ENCODE assay signal across 8 mouse cellular contexts in genomic region chr4:141387093-141387784, GRCm38 (mm10). TPM values are rescaled to one million over a fixed set of nuclear protein-coding genes. Genes with fewer than 3 reads are reported as not detected.
DNase-seq lines count a peak whose midpoint lies in the region; ATAC-seq and TF ChIP-seq lines count a peak whose summit lies in the region.

No protein-coding gene starts in this region.

- no peak overlapping the region for H3K9ac ChIP-seq in heart, embryonic 11.5 days (ENCODE audit: low read depth, low read length)

- H3K27me3 ChIP-seq in heart, embryonic 11.5 days (ENCODE audit: control insufficient read depth, insufficient read depth, low read length) = peaks cover 28% of the 10 kb centered on the region
- peaks cover 31% of the 10 kb centered on the region for H3K27me3 ChIP-seq in midbrain, embryonic 10.5 days (ENCODE audit: low read depth, poor library complexity, severe bottlenecking)
- H3K27me3 ChIP-seq in small intestine, adult 2 months (ENCODE audit: control insufficient read depth, insufficient read depth, low read length) = peaks cover 20% of the 10 kb centered on the region

- TF ChIP-seq POLR2A in small intestine, adult 2 months (IDR thresholded peaks at IDR 0.05; ENCODE audit: low read depth, low read length) = no peak

- no peaks in the 10 kb centered on the region for H3K36me3 ChIP-seq in heart, embryonic 11.5 days (ENCODE audit: control insufficient read depth, insufficient read depth, low read length)
- H3K36me3 ChIP-seq in midbrain, embryonic 10.5 days = no peaks in the 10 kb centered on the region
- H3K36me3 ChIP-seq in small intestine, adult 2 months (ENCODE audit: control insufficient read depth, insufficient read depth, low read length) = no peaks in the 10 kb centered on the region

- no peak overlapping the region for H3K4me2 ChIP-seq in heart, embryonic 11.5 days

- WGBS in heart, embryonic 11.5 days (ENCODE audit: insufficient replicate concordance) = 17% methylated on average over 5 of the region's 5 CpGs
- 19% methylated on average over 5 of the region's 5 CpGs for WGBS in midbrain, embryonic 10.5 days
- 3% methylated on average over 5 of the region's 5 CpGs for WGBS in small intestine, adult 2 months

- DNase-seq in heart, adult 18-20 months = peak; percentile 53 to 91
- DNase-seq in adrenal gland, adult 18-20 months (ENCODE audit: low spot score in 2 of 2) = peak; percentile 66 to 78
- DNase-seq in embryo, embryonic 11.5 days (ENCODE audit: low read depth, low spot score) = peak; percentile 63
- peak; percentile 72 to 86 for DNase-seq in heart, postnatal 14 days
- peak; percentile 34 to 57 for DNase-seq in layer of hippocampus, postnatal 36 days
- peak; percentile 78 for DNase-seq in midbrain, embryonic 10.5 days (ENCODE audit: low spot score)

- ATAC-seq in heart, embryonic 11.5 days (replicated peaks; ENCODE audit: insufficient number of reproducible peaks, low FRiP score, low TSS enrichment) = no peak

- TF ChIP-seq CTCF in small intestine, adult 2 months (IDR thresholded peaks at IDR 0.05; ENCODE audit: extremely low read depth, insufficient read length, insufficient replicate concordance, low read depth, low read length) = peak; percentile 72; the same call in 1 of the 2 replicates

- no peaks in the 10 kb centered on the region for H3K9me3 ChIP-seq in heart, embryonic 11.5 days (replicated peaks; ENCODE audit: control insufficient read depth, low read length)
- H3K9me3 ChIP-seq in midbrain, embryonic 10.5 days (replicated peaks) = no peaks in the 10 kb centered on the region

- intact Hi-C loops in heart, postnatal 14 days (cut with DNase I) = loop anchor here (5.0 kb wide), 1 partner anchor 185 kb away; no protein-coding TSS in a partner anchor

- H3K4me1 ChIP-seq in heart, embryonic 11.5 days (ENCODE audit: control insufficient read depth, insufficient read depth, low read length) = peaks cover 9% of the 10 kb centered on the region
- peaks cover 30% of the 10 kb centered on the region for H3K4me1 ChIP-seq in midbrain, embryonic 10.5 days
- H3K4me1 ChIP-seq in small intestine, adult 2 months (ENCODE audit: control insufficient read depth, insufficient read depth, insufficient read length, low read length) = peaks cover 2% of the 10 kb centered on the region

- no peak overlapping the region for H3K4me3 ChIP-seq in heart, embryonic 11.5 days (ENCODE audit: low read depth, low read length)
- H3K4me3 ChIP-seq in midbrain, embryonic 10.5 days = no peak overlapping the region
- no peak overlapping the region for H3K4me3 ChIP-seq in small intestine, adult 2 months (ENCODE audit: low read depth, low read length)

- no peak overlapping the region for H3K27ac ChIP-seq in heart, embryonic 11.5 days (ENCODE audit: low read depth, low read length)
- H3K27ac ChIP-seq in midbrain, embryonic 10.5 days (replicated peaks) = peak overlapping the region; percentile 61; the same call in 1 of the 2 replicates
- H3K27ac ChIP-seq in small intestine, adult 2 months (ENCODE audit: insufficient read depth, low read depth, low read length) = no peak overlapping the region

RNA-seq across cellular contexts. Expression of gene Clcnka, which starts 11.3 kb away (rescaled TPM):
- not detected for total RNA-seq in heart, adult 18-20 months (2021)
- polyA plus RNA-seq in heart, embryonic 11.5 days (2014; fragmentation: Nextera tagmentation; extraction: Ambion mirVana) = 0.14 and 0.42 TPM in 2 replicates
- not detected for total RNA-seq in adrenal gland, adult 18-20 months (2021)
- not detected for total RNA-seq in heart, postnatal 14 days (2021)
- not detected for total RNA-seq in layer of hippocampus, postnatal 36 days (2021)
- not detected in 2 replicates for polyA plus RNA-seq in midbrain, embryonic 10.5 days (2016; fragmentation: Nextera tagmentation; extraction: Ambion mirVana)
- polyA plus RNA-seq in small intestine, adult 2 months (2012; rRNA removed) = 0.04 TPM in 1 of 2 replicates, not detected in the other

RNA-seq across cellular contexts. Expression of gene Fam131c, which starts 19.2 kb away (rescaled TPM):
- total RNA-seq in heart, adult 18-20 months (2021) = 1 to 10 TPM; 3.1 to 3.7 TPM
- polyA plus RNA-seq in heart, embryonic 11.5 days (2014; fragmentation: Nextera tagmentation; extraction: Ambion mirVana) = 1.00 and 1.0 TPM in 2 replicates
- total RNA-seq in adrenal gland, adult 18-20 months (2021) = 1 to 10 TPM; 1.3 to 2.4 TPM
- total RNA-seq in heart, postnatal 14 days (2021) = under 1 TPM; 0.15 to 0.65 TPM
- total RNA-seq in layer of hippocampus, postnatal 36 days (2021) = 1 to 10 TPM; 2.1 to 3.3 TPM
- polyA plus RNA-seq in midbrain, embryonic 10.5 days (2016; fragmentation: Nextera tagmentation; extraction: Ambion mirVana) = 0.70 and 1.2 TPM in 2 replicates
- 0.77 and 1.8 TPM in 2 replicates for polyA plus RNA-seq in small intestine, adult 2 months (2012; rRNA removed)

RNA-seq across cellular contexts. Expression of gene Clcnkb, which starts 28.6 kb away (rescaled TPM):
- total RNA-seq in heart, adult 18-20 months (2021) = under 1 TPM; 0.36 to 0.57 TPM
- polyA plus RNA-seq in heart, embryonic 11.5 days (2014; fragmentation: Nextera tagmentation; extraction: Ambion mirVana) = 0.90 and 1.0 TPM in 2 replicates
- not detected for total RNA-seq in adrenal gland, adult 18-20 months (2021)
- 1 to 10 TPM in 1 of 2 experiments, under 1 TPM in 1; 0.83 to 1.5 TPM for total RNA-seq in heart, postnatal 14 days (2021)
- total RNA-seq in layer of hippocampus, postnatal 36 days (2021) = not detected
- not detected in 2 replicates for polyA plus RNA-seq in midbrain, embryonic 10.5 days (2016; fragmentation: Nextera tagmentation; extraction: Ambion mirVana)
- polyA plus RNA-seq in small intestine, adult 2 months (2012; rRNA removed) = not detected in 2 replicates

RNA-seq across cellular contexts. Expression of gene Hspb7, which starts 33.3 kb away (rescaled TPM):
- 1,000 to 10,000 TPM; 1,275 to 1,343 TPM for total RNA-seq in heart, adult 18-20 months (2021)
- 155 and 275 TPM in 2 replicates for polyA plus RNA-seq in heart, embryonic 11.5 days (2014; fragmentation: Nextera tagmentation; extraction: Ambion mirVana)
- under 1 TPM; 0.20 to 0.86 TPM for total RNA-seq in adrenal gland, adult 18-20 months (2021)
- total RNA-seq in heart, postnatal 14 days (2021) = 100 to 1,000 TPM; 760 to 902 TPM
- total RNA-seq in layer of hippocampus, postnatal 36 days (2021) = not detected
- not detected in 2 replicates for polyA plus RNA-seq in midbrain, embryonic 10.5 days (2016; fragmentation: Nextera tagmentation; extraction: Ambion mirVana)
- 4.7 and 5.8 TPM in 2 replicates for polyA plus RNA-seq in small intestine, adult 2 months (2012; rRNA removed)

RNA-seq across cellular contexts. Expression of gene Srarp, which starts 48.7 kb away (rescaled TPM):
- total RNA-seq in heart, adult 18-20 months (2021) = 1 to 10 TPM; 1.2 TPM
- not detected in 2 replicates for polyA plus RNA-seq in heart, embryonic 11.5 days (2014; fragmentation: Nextera tagmentation; extraction: Ambion mirVana)
- under 1 TPM in 1 of 2 experiments, not detected in 1; 0.35 TPM for total RNA-seq in adrenal gland, adult 18-20 months (2021)
- total RNA-seq in heart, postnatal 14 days (2021) = under 1 TPM; 0.34 to 0.43 TPM
- 1 to 10 TPM; 4.7 to 5.1 TPM for total RNA-seq in layer of hippocampus, postnatal 36 days (2021)
- not detected in 2 replicates for polyA plus RNA-seq in midbrain, embryonic 10.5 days (2016; fragmentation: Nextera tagmentation; extraction: Ambion mirVana)
- not detected in 2 replicates for polyA plus RNA-seq in small intestine, adult 2 months (2012; rRNA removed)
